Mouse (Mus musculus): ENCODE results near the gene Gm21972.

GRCm38 (mm10) chr1:86210676-86211075 is 77.2 kb downstream of the Gm21972 start:
- TF ChIP-seq CTCF (IDR thresholded peaks at IDR 0.05; ENCODE audit: extremely low read depth, insufficient read depth, low read length) (no peak), POLR2A (IDR thresholded peaks at IDR 0.05; ENCODE audit: extremely low read depth, insufficient read depth, low read length) (no peak)

Data from cortical plate, adult 2 months (tissue).